Mouse (Mus musculus): ENCODE measurements around the gene Gm6793.

- TF ChIP-seq HCFC1 (IDR thresholded peaks at IDR 0.05; ENCODE audit: borderline replicate concordance, insufficient read depth, low read length) (peak; percentile 93), ZC3H11A (IDR thresholded peaks at IDR 0.05; ENCODE audit: borderline replicate concordance, low read depth, low read length) (no peak), MAFK (IDR thresholded peaks at IDR 0.05; ENCODE audit: insufficient read depth, low read depth, low read length) (no peak), CHD2 (IDR thresholded peaks at IDR 0.05; ENCODE audit: low read depth, low read length) (no peak), ZNF384 (IDR thresholded peaks at IDR 0.05; ENCODE audit: low read depth, low read length) (peak; percentile 89)
Observed at GRCm38 (mm10) chr8:111992013-111992702, 22.7 kb downstream of the Gm6793 start, which contains the start of gene Adat1.

All from ES-E14 (cell line).